Mouse (Mus musculus): ENCODE data around the gene Tbcd. TPM values are rescaled to one million over a fixed set of nuclear protein-coding genes. Genes with fewer than 3 reads are reported as not detected.
"Not testable (repeated sequence)": the region's sequence is repeated elsewhere in the genome, so short reads cannot be mapped to it uniquely, and the experiment has no call there.

The Tbcd gene
- polyA plus RNA-seq, 1 experiment from 2014 or later, result 16.5 TPM

DNA sequence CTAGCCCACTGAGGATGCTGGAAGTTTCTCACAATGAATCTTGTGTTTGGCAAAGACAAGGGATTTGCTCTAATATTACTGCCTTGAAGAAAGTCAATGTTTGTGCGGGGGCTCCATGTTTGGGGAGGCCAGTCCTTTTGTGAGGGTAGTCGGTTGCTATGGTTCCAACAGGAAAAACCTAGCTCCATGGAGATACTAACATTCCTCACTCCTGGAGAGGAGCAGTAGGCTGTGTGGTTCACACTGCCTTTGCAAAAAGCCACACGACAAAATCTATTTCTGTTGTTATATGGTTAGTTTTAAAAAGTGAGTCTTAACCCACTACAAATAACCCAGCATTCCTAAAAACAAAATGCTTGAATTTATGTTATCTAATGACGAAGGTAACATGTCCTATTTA is 201.9 kb downstream of the Tbcd start:
- no peak overlapping the region for H3K4me2 ChIP-seq
- no peak overlapping the region for H3K9ac ChIP-seq (ENCODE audit: low read depth, low read length)
- WGBS (ENCODE audit: insufficient replicate concordance), result 86% methylated on average over 4 of the region's 4 CpGs
- ATAC-seq (replicated peaks; ENCODE audit: insufficient number of reproducible peaks, low FRiP score, low TSS enrichment), result no peak
- H3K36me3 ChIP-seq (ENCODE audit: control insufficient read depth, insufficient read depth, low read length), result no peaks in the 10 kb centered on the region
- H3K4me1 ChIP-seq (ENCODE audit: control insufficient read depth, insufficient read depth, low read length), result no peaks in the 10 kb centered on the region
- no peaks in the 10 kb centered on the region for H3K9me3 ChIP-seq (replicated peaks; ENCODE audit: control insufficient read depth, low read length)
- H3K4me3 ChIP-seq (ENCODE audit: low read depth, low read length), result no peak overlapping the region
- no peak overlapping the region for H3K27ac ChIP-seq (ENCODE audit: low read depth, low read length)
- H3K27me3 ChIP-seq (ENCODE audit: control insufficient read depth, insufficient read depth, low read length), result no peaks in the 10 kb centered on the region

DNA sequence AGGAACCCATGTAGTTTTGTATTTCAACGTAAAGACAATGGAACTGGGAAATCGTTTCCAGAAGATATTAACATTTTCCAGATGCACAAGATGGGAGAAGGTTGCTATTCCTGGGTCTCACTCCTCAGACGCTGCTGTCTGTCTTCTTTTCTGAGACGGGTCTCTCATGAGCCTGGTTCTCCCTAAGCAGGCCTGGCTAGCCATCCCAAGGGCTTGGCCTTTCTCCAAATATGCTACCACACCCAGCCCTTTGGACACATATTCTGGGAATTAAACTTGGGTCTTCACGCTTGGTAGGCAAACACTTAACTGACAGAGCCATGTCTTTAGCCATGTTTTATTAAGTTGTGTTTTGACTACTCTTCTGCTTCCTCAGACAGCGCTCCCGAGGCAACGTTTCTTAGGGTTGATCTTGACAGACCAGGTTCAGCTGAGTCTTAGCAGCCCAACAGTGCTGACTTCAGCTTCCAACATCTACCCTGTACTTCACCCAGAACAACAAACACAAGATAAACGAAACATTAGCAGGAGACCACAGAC is 202.7 kb downstream of the Tbcd start:
- no peak overlapping the region for H3K27ac ChIP-seq (ENCODE audit: low read depth, low read length)
- WGBS (ENCODE audit: insufficient replicate concordance), result 74% methylated on average over 9 of the region's 9 CpGs
- no peak overlapping the region for H3K4me2 ChIP-seq
- ATAC-seq (replicated peaks; ENCODE audit: insufficient number of reproducible peaks, low FRiP score, low TSS enrichment), result no peak
- no peak overlapping the region for H3K4me3 ChIP-seq (ENCODE audit: low read depth, low read length)
- no peak overlapping the region for H3K9ac ChIP-seq (ENCODE audit: low read depth, low read length)
- H3K9me3 ChIP-seq (replicated peaks; ENCODE audit: control insufficient read depth, low read length), result no peaks in the 10 kb centered on the region
- H3K36me3 ChIP-seq (ENCODE audit: control insufficient read depth, insufficient read depth, low read length), result no peaks in the 10 kb centered on the region
- H3K27me3 ChIP-seq (ENCODE audit: control insufficient read depth, insufficient read depth, low read length), result no peaks in the 10 kb centered on the region
- H3K4me1 ChIP-seq (ENCODE audit: control insufficient read depth, insufficient read depth, low read length), result no peaks in the 10 kb centered on the region

GRCm38 (mm10) chr11:121655166-121655806 is 203.5 kb downstream of the Tbcd start:
- H3K4me2 ChIP-seq, result no peak overlapping the region
- H3K27me3 ChIP-seq (ENCODE audit: control insufficient read depth, insufficient read depth, low read length), result no peaks in the 10 kb centered on the region
- WGBS (ENCODE audit: insufficient replicate concordance), result 59% methylated on average over 6 of the region's 6 CpGs
- H3K36me3 ChIP-seq (ENCODE audit: control insufficient read depth, insufficient read depth, low read length), result peaks cover 3% of the 10 kb centered on the region; the same call in 1 of the 2 replicates
- H3K4me3 ChIP-seq (ENCODE audit: low read depth, low read length), result no peak overlapping the region
- no peaks in the 10 kb centered on the region for H3K9me3 ChIP-seq (replicated peaks; ENCODE audit: control insufficient read depth, low read length)
- H3K27ac ChIP-seq (ENCODE audit: low read depth, low read length), result no peak overlapping the region
- no peak overlapping the region for H3K9ac ChIP-seq (ENCODE audit: low read depth, low read length)
- H3K4me1 ChIP-seq (ENCODE audit: control insufficient read depth, insufficient read depth, low read length), result no peaks in the 10 kb centered on the region
- no peak for ATAC-seq (replicated peaks; ENCODE audit: insufficient number of reproducible peaks, low FRiP score, low TSS enrichment)

- Histone ChIP-seq H3K9ac (ENCODE audit: low read depth, low read length) (no peak overlapping the region), H3K27me3 (ENCODE audit: control insufficient read depth, insufficient read depth, low read length) (no peaks in the 10 kb centered on the region), H3K27ac (ENCODE audit: low read depth, low read length) (no peak overlapping the region), H3K9me3 (replicated peaks; ENCODE audit: control insufficient read depth, low read length) (no peaks in the 10 kb centered on the region), H3K36me3 (ENCODE audit: control insufficient read depth, insufficient read depth, low read length) (peaks cover 3% of the 10 kb centered on the region; the same call in 1 of the 2 replicates), H3K4me1 (ENCODE audit: control insufficient read depth, insufficient read depth, low read length) (no peaks in the 10 kb centered on the region), H3K4me3 (ENCODE audit: low read depth, low read length) (no peak overlapping the region), H3K4me2 (no peak overlapping the region)
- no peak for ATAC-seq (replicated peaks; ENCODE audit: insufficient number of reproducible peaks, low FRiP score, low TSS enrichment)
- 72% methylated on average over 6 of the region's 6 CpGs for WGBS (ENCODE audit: insufficient replicate concordance)
These were observed 204.2 kb downstream of the Tbcd start for GRCm38 (mm10) chr11:121655807-121656511.

GRCm38 (mm10) chr11:121658151-121658550 is 206.4 kb downstream of the Tbcd start:
- Histone ChIP-seq H3K4me1 (ENCODE audit: control insufficient read depth, insufficient read depth, low read length) (no peaks in the 10 kb centered on the region), H3K27me3 (ENCODE audit: control insufficient read depth, insufficient read depth, low read length) (no peaks in the 10 kb centered on the region), H3K9ac (ENCODE audit: low read depth, low read length) (no peak overlapping the region), H3K9me3 (replicated peaks; ENCODE audit: control insufficient read depth, low read length) (no peaks in the 10 kb centered on the region), H3K27ac (ENCODE audit: low read depth, low read length) (no peak overlapping the region), H3K4me2 (no peak overlapping the region), H3K4me3 (ENCODE audit: low read depth, low read length) (no peak overlapping the region), H3K36me3 (ENCODE audit: control insufficient read depth, insufficient read depth, low read length) (peaks cover 3% of the 10 kb centered on the region; the same call in 1 of the 2 replicates)
- ATAC-seq (replicated peaks; ENCODE audit: insufficient number of reproducible peaks, low FRiP score, low TSS enrichment), result no peak
- 32% methylated on average over 1 of the region's 1 CpGs for WGBS (ENCODE audit: insufficient replicate concordance)

GRCm38 (mm10) chr11:121660604-121661003 is 208.9 kb downstream of the Tbcd start:
- H3K4me2 ChIP-seq; H3K4me3 ChIP-seq (ENCODE audit: low read depth, low read length); H3K27ac ChIP-seq (ENCODE audit: low read depth, low read length); H3K36me3 ChIP-seq (ENCODE audit: control insufficient read depth, insufficient read depth, low read length); ATAC-seq (replicated peaks; ENCODE audit: insufficient number of reproducible peaks, low FRiP score, low TSS enrichment); H3K4me1 ChIP-seq (ENCODE audit: control insufficient read depth, insufficient read depth, low read length); H3K9ac ChIP-seq (ENCODE audit: low read depth, low read length); H3K9me3 ChIP-seq (replicated peaks; ENCODE audit: control insufficient read depth, low read length); H3K27me3 ChIP-seq (ENCODE audit: control insufficient read depth, insufficient read depth, low read length): not testable (repeated sequence)
- 74% methylated on average over 2 of the region's 2 CpGs for WGBS (ENCODE audit: insufficient replicate concordance)

GRCm38 (mm10) chr11:121661116-121661515 is 209.4 kb downstream of the Tbcd start:
- Histone ChIP-seq H3K36me3 (ENCODE audit: control insufficient read depth, insufficient read depth, low read length) (peaks cover 3% of the 10 kb centered on the region; the same call in 1 of the 2 replicates), H3K4me2 (no peak overlapping the region), H3K9ac (ENCODE audit: low read depth, low read length) (no peak overlapping the region), H3K4me3 (ENCODE audit: low read depth, low read length) (no peak overlapping the region), H3K27ac (ENCODE audit: low read depth, low read length) (no peak overlapping the region), H3K9me3 (replicated peaks; ENCODE audit: control insufficient read depth, low read length) (no peaks in the 10 kb centered on the region), H3K4me1 (ENCODE audit: control insufficient read depth, insufficient read depth, low read length) (no peaks in the 10 kb centered on the region), H3K27me3 (ENCODE audit: control insufficient read depth, insufficient read depth, low read length) (no peaks in the 10 kb centered on the region)
- 72% methylated on average over 2 of the region's 2 CpGs for WGBS (ENCODE audit: insufficient replicate concordance)
- no peak for ATAC-seq (replicated peaks; ENCODE audit: insufficient number of reproducible peaks, low FRiP score, low TSS enrichment)
